Mouse (Mus musculus) intestine, embryonic 16.5 days (tissue): Measurements from ENCODE around the gene Fam19a1. TPM values are rescaled to one million over a fixed set of nuclear protein-coding genes. Genes with fewer than 3 reads are reported as not detected.
"Not testable (repeated sequence)": the region's sequence is repeated elsewhere in the genome, so short reads cannot be mapped to it uniquely, and the experiment has no call there.

Experiments used
- ATAC-seq: fragments of 200-750 bp; cut with Nextera tagmentation; 2 replicates; pipeline ENCODE4 v1.8.0; 2017; ENCODE audit warnings: moderate TSS enrichment, moderate library complexity
- H3K27ac ChIP-seq: fragments of 300-500 bp; sonication (generic); 2 replicates; pipeline ENCODE4 v1.5.1; 2014; ENCODE audit warnings: mild to moderate bottlenecking, low read length
- H3K27me3 ChIP-seq: fragments of 300-500 bp; sonication (generic); replicated peaks from 2 replicates; pipeline ENCODE4 v1.6.1; 2014; ENCODE audit warnings: low read length, control low read depth, mixed read lengths; ENCODE audit not compliant: control insufficient read depth, insufficient read depth
- H3K36me3 ChIP-seq: fragments of 300-500 bp; sonication (generic); 2 replicates; pipeline ENCODE4 v1.6.1; 2014; ENCODE audit warnings: low read length, control low read depth; ENCODE audit not compliant: control insufficient read depth, insufficient read depth
- H3K4me1 ChIP-seq: fragments of 300-500 bp; sonication (generic); 2 replicates; pipeline ENCODE4 v1.6.1; 2014; ENCODE audit warnings: low read length, control low read depth, mixed read lengths; ENCODE audit not compliant: control insufficient read depth, insufficient read depth
- H3K4me2 ChIP-seq: fragments of 300-500 bp; sonication (generic); 2 replicates; pipeline ENCODE4 v1.6.1; 2014; ENCODE audit warnings: low read depth, low read length, control low read depth
- H3K4me3 ChIP-seq: fragments of 300-500 bp; sonication (generic); 2 replicates; pipeline ENCODE4 v1.5.1; 2014; ENCODE audit warnings: mild to moderate bottlenecking, low read length
- H3K9ac ChIP-seq: fragments of 300-500 bp; sonication (generic); 2 replicates; pipeline ENCODE4 v1.6.1; 2014; ENCODE audit warnings: low read depth, low read length
- H3K9me3 ChIP-seq: fragments of 300-500 bp; sonication (generic); 2 replicates; pipeline ENCODE4 v1.6.1; 2016; ENCODE audit warnings: low read length, control low read depth; ENCODE audit not compliant: control insufficient read depth
- WGBS: fragments of 180-500 bp; shearing (Covaris S2); extraction: QIAGEN DNeasy Blood & Tissue Kit; methylation state at CpG from one replicate; pipeline ENCODE4 v1.1.7; 2014; 5-methylcytosine and 5-hydroxymethylcytosine counted together
- polyA plus RNA-seq: library from polyadenylated mRNA; unstranded; fragments of >200 nt; fragmentation: Nextera tagmentation; extraction: Ambion mirVana; gene quantifications from 2 replicates; pipeline ENCODE4 v1.2.1, GENCODE M21; 2015

Gene Fam19a1
- polyA plus RNA-seq, 1 experiment from 2014 or later, result 4.8 TPM

DNA sequence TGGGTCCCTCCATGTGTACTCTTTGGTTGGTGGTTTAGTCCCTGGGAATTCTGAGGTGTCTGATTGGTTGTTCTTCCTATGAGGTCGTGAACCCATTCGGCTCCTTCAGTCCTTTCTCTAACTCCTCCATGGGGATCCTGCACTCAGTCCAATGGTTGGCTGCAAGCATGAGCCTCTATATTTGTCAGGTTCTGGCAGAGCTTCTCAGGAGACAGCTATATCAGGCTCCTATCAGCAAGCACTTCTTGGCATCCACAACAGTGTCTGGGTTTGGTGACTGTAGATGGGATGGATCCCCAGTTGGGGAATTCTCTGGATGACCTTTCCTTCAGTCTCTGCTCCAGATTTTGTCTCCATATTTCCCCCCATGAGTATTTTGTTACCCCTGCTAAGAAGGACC is 86.0 kb downstream of the Fam19a1 start:
- not testable (repeated sequence) for ATAC-seq, H3K9ac ChIP-seq

DNA sequence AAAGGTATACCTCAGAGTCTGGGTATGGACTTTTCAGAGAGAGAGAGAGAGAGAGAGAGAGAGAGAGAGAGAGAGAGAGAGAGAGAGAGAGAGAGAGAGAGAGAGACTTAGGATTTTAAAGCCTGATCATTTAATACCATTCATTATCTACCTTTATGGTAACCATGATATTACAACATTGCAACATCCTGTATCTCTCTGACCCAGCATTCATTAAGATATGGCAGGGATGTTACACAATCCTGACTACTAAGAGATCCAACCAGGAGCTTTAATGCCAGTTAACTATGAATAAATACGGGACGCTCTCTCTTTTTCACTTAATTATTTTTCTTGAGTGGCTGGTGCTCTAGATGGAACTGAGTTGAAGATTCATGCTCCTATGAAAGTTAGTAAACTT is 92.4 kb downstream of the Fam19a1 start:
- no peaks in the 10 kb centered on the region for H3K9me3 ChIP-seq
- H3K4me3 ChIP-seq, result no peak overlapping the region
- WGBS, result 83% methylated on average over 2 of the region's 2 CpGs
- H3K27me3 ChIP-seq, result no peaks in the 10 kb centered on the region
- H3K4me2 ChIP-seq, result no peak overlapping the region
- ATAC-seq, result 0 out of 2 replicates have a peak, but pooled peaks have one; percentile 55
- no peaks in the 10 kb centered on the region for H3K4me1 ChIP-seq
- H3K9ac ChIP-seq, result no peak overlapping the region
- H3K27ac ChIP-seq, result no peak overlapping the region
- no peaks in the 10 kb centered on the region for H3K36me3 ChIP-seq

More for the DNA sequence above, 86.0 kb downstream of the Fam19a1 start:
- not testable (repeated sequence) for H3K36me3 ChIP-seq, H3K4me3 ChIP-seq, H3K27me3 ChIP-seq, H3K9me3 ChIP-seq, H3K4me2 ChIP-seq, H3K4me1 ChIP-seq, H3K27ac ChIP-seq
- WGBS, result 93% methylated on average over 2 of the region's 2 CpGs

DNA sequence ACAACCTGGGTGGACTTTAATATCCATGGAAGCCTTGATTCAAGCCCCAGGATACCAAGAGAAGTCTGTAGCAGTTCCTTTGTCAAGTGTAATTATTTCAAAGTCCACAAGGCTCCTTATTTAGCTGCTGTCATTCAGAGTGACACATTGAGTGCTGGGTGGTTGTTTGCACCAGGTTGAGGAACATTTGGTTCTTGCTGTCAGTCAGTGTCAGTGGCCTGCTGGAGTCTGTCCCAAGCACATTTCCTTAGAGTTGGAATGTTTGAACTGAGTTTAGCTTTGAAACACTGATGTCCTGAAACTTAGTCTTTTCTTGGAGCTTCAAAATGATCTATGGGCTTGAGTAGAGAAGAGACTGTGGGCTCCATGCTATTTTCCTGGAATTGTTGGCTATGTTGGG is 121.9 kb downstream of the Fam19a1 start:
- H3K36me3 ChIP-seq, result no peaks in the 10 kb centered on the region
- H3K27ac ChIP-seq, result no peak overlapping the region
- ATAC-seq, result no peak
- no peak overlapping the region for H3K4me3 ChIP-seq
- no peaks in the 10 kb centered on the region for H3K4me1 ChIP-seq
- H3K9me3 ChIP-seq, result no peaks in the 10 kb centered on the region
- no peaks in the 10 kb centered on the region for H3K27me3 ChIP-seq
- H3K4me2 ChIP-seq, result no peak overlapping the region
- no peak overlapping the region for H3K9ac ChIP-seq

DNA sequence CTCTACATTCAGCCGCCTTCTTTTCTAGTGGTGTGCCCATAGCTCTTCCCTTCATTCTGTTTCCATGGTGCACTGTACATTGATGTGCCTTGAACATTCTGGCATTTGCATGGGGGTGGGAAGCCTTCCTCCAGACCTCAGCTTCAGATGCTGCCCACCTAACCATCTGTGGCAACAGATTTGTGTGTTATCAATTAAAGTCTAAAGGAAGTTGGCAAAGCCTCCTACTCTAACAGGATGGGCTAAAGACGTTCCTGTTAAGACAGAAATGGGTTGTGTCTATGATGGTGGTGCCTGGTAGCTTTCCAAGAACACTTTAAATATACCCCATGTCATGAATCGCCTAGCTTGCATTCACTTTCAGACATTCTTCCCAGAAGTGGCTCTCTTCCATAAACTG is 131.4 kb downstream of the Fam19a1 start:
- ATAC-seq, result no peak
- Histone ChIP-seq H3K4me2 (no peak overlapping the region), H3K4me1 (no peaks in the 10 kb centered on the region), H3K9ac (no peak overlapping the region), H3K4me3 (no peak overlapping the region), H3K36me3 (no peaks in the 10 kb centered on the region), H3K9me3 (no peaks in the 10 kb centered on the region), H3K27me3 (no peaks in the 10 kb centered on the region), H3K27ac (no peak overlapping the region)
- 89% methylated on average over 3 of the region's 3 CpGs for WGBS

DNA sequence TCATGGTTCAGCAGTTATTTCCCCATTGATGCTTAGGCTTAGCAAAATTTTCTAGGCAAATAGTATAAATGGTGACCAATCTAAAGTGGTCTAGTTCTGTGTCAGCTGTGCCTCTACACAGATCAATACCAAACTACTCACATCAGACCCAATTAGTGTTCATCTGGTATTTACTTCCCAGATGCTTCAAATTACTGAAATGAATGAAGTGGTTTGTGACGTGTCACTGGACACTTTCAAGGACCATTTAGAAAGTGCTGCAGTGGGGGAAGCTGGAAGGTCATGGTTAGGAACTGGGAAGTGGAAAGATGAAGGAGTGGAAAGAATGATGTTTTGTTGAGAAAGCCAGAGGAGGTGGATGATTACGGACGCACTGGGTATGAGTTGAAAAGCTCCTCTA is 139.0 kb downstream of the Fam19a1 start:
- WGBS, result 70% methylated on average over 3 of the region's 3 CpGs
- no peaks in the 10 kb centered on the region for H3K9me3 ChIP-seq
- H3K27me3 ChIP-seq, result no peaks in the 10 kb centered on the region
- no peak overlapping the region for H3K4me2 ChIP-seq
- H3K4me1 ChIP-seq, result no peaks in the 10 kb centered on the region
- no peaks in the 10 kb centered on the region for H3K36me3 ChIP-seq
- no peak overlapping the region for H3K9ac ChIP-seq
- H3K4me3 ChIP-seq, result no peak overlapping the region
- no peak overlapping the region for H3K27ac ChIP-seq
- no peak for ATAC-seq

DNA sequence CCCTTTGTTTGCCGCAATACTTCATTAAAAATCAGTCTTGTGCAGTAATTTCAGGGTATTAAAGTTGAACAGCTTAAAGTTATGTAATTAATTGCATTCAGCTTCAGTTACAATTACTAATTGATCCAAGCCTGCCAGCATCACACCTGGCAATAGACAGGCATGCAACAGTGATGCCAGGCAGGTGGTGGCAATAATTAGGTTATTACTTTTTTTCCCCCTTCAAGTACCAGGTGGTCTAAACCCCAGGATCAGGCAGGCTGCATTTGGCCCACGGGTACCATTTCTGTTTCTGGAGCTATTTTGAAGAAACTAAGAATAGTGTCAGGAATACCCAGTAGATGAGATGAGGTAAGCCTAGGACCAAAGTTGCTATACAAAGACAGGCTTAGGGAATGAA is 141.9 kb downstream of the Fam19a1 start:
- no peaks in the 10 kb centered on the region for H3K4me1 ChIP-seq
- H3K9me3 ChIP-seq, result no peaks in the 10 kb centered on the region
- H3K4me3 ChIP-seq, result no peak overlapping the region
- H3K27ac ChIP-seq, result no peak overlapping the region
- ATAC-seq, result no peak
- 82% methylated on average over 2 of the region's 2 CpGs for WGBS
- H3K9ac ChIP-seq, result no peak overlapping the region
- no peak overlapping the region for H3K4me2 ChIP-seq
- H3K36me3 ChIP-seq, result no peaks in the 10 kb centered on the region
- H3K27me3 ChIP-seq, result no peaks in the 10 kb centered on the region

DNA sequence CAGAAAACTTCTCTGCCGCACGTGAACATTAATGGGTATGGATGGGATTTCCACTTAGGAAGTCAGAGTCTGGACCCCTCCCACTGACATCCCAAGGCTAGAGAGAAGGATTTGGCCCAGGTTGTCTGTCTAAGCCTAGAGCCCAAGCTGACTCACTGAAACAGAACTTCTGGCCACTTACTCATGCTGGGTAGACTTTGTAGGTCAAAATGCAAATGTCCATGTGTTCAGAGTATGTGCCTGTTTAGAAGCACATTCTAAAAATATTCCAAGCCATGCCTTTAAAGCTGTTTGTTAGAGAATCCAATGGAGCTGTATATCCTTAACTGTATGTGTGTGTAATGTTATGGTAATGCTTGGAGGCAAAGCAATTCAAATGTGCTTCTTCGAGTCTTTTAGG is 145.7 kb downstream of the Fam19a1 start:
- no peak overlapping the region for H3K9ac ChIP-seq
- ATAC-seq, result no peak
- no peaks in the 10 kb centered on the region for H3K4me1 ChIP-seq
- H3K36me3 ChIP-seq, result no peaks in the 10 kb centered on the region
- H3K4me3 ChIP-seq, result no peak overlapping the region
- H3K9me3 ChIP-seq, result no peaks in the 10 kb centered on the region
- WGBS, result 92% methylated on average over 3 of the region's 3 CpGs
- H3K27ac ChIP-seq, result no peak overlapping the region
- no peaks in the 10 kb centered on the region for H3K27me3 ChIP-seq
- H3K4me2 ChIP-seq, result no peak overlapping the region

DNA sequence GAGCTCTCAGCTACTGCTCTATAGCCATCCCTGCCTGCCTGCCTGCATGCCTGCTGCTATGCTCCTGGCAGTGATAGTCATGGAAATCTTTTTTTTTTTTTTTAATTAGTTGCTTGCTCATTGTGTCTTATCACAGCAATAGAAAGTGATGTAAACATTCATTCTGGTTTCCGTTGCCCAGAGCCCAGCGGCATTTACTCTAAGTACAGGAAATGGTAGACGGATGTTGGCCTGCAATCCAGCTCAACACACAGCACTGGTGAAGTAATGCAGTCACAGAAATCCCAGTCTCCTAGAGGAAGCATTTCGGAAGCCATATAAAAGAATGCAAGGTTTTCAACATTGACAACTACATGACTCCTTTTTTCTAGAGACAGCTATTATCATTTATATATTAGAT is 153.5 kb downstream of the Fam19a1 start:
- ATAC-seq, result no peak
- Histone ChIP-seq H3K27me3 (no peaks in the 10 kb centered on the region), H3K27ac (no peak overlapping the region), H3K36me3 (no peaks in the 10 kb centered on the region), H3K4me2 (no peak overlapping the region), H3K9me3 (no peaks in the 10 kb centered on the region), H3K4me1 (no peaks in the 10 kb centered on the region), H3K9ac (no peak overlapping the region), H3K4me3 (no peak overlapping the region)
- 64% methylated on average over 4 of the region's 4 CpGs for WGBS

DNA sequence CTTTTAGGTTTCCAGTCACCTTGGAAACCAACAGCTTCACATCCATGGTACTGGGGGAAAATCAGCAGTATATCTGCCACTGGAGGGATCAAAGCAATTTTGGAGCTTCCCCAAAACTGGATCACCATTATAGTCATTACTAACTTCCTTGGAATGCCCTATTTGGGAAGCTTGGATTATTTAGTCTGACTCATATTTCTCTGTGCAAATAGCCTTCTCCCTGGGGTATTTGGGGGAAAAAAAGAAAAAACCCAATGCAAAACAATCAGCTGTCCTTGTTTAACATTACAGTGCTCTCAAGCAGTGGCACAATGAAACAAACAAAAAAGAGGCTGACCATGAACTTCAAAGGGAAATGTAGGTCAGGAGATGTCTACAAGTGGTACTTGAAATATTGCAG is 155.8 kb downstream of the Fam19a1 start:
- no peak overlapping the region for H3K4me3 ChIP-seq
- H3K4me1 ChIP-seq, result no peaks in the 10 kb centered on the region
- ATAC-seq, result no peak
- no peaks in the 10 kb centered on the region for H3K36me3 ChIP-seq
- H3K27me3 ChIP-seq, result no peaks in the 10 kb centered on the region
- H3K4me2 ChIP-seq, result no peak overlapping the region
- H3K27ac ChIP-seq, result no peak overlapping the region
- no peaks in the 10 kb centered on the region for H3K9me3 ChIP-seq
- H3K9ac ChIP-seq, result no peak overlapping the region

DNA sequence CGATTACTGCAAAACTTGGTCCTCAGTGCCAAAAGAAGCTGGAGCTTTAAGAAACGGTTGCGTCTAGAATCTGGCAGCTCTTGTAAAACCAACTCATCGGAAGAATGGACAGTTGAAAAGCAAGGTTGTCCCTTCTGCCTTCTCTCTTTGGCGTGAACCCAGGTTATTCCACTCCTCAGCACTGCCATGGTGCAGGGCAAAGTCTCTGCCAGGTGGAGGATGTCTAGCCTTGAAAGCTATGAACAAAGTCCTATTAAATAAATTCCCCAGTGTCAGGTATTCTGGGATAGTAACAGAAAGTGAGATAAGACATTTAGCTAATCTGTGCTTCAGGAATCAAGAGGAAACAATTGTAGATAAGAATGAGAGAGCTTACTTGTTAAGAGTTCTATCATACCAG is 157.5 kb downstream of the Fam19a1 start:
- 91% methylated on average over 5 of the region's 5 CpGs for WGBS
- no peak overlapping the region for H3K27ac ChIP-seq
- no peaks in the 10 kb centered on the region for H3K9me3 ChIP-seq
- no peak overlapping the region for H3K9ac ChIP-seq
- no peaks in the 10 kb centered on the region for H3K36me3 ChIP-seq
- H3K27me3 ChIP-seq, result no peaks in the 10 kb centered on the region
- ATAC-seq, result peak; percentile 46; the same call in 1 of the 2 replicates
- no peak overlapping the region for H3K4me3 ChIP-seq
- no peak overlapping the region for H3K4me2 ChIP-seq
- no peaks in the 10 kb centered on the region for H3K4me1 ChIP-seq
